Mouse (Mus musculus) hindbrain, postnatal 0 days (tissue): ENCODE results near the gene 4931429L15Rik. TPM values are rescaled to one million over a fixed set of nuclear protein-coding genes. Genes with fewer than 3 reads are reported as not detected.
"Not testable (repeated sequence)": the region's sequence is repeated elsewhere in the genome, so short reads cannot be mapped to it uniquely, and the experiment has no call there.

Experiments used
- ATAC-seq: fragments of 200-750 bp; cut with Nextera tagmentation; 2 replicates; pipeline ENCODE4 v1.8.0; 2017; ENCODE audit warnings: mild to moderate bottlenecking, moderate TSS enrichment, moderate library complexity
- DNase-seq: peaks from one replicate; pipeline ENCODE4 v3.0.0-alpha.2; 2015; ENCODE audit warnings: low spot score
- H3K27ac ChIP-seq: fragments of 300-500 bp; sonication (generic); 2 replicates; pipeline ENCODE4 v1.5.1; 2014; ENCODE audit warnings: mild to moderate bottlenecking
- H3K27me3 ChIP-seq: fragments of 300-500 bp; sonication (generic); 2 replicates; pipeline ENCODE4 v1.6.1; 2014; ENCODE audit warnings: low read length, mixed read lengths; ENCODE audit not compliant: insufficient read depth
- H3K36me3 ChIP-seq: fragments of 300-500 bp; sonication (generic); 2 replicates; pipeline ENCODE4 v1.6.1; 2014; ENCODE audit warnings: low read length, mixed read lengths; ENCODE audit not compliant: insufficient read depth
- H3K4me1 ChIP-seq: fragments of 300-500 bp; sonication (generic); 2 replicates; pipeline ENCODE4 v1.6.1; 2014; ENCODE audit warnings: antibody characterized with exemption, low read length, mixed read lengths; ENCODE audit not compliant: insufficient read depth
- H3K4me2 ChIP-seq: fragments of 300-500 bp; sonication (generic); 2 replicates; pipeline ENCODE4 v1.6.1; 2014; ENCODE audit warnings: low read depth, mild to moderate bottlenecking, low read length, moderate library complexity, mixed read lengths
- H3K4me3 ChIP-seq: fragments of 300-500 bp; sonication (generic); 2 replicates; pipeline ENCODE4 v1.5.1; 2014; ENCODE audit warnings: low read length
- H3K9ac ChIP-seq: fragments of 300-500 bp; sonication (generic); replicated peaks from 2 replicates; pipeline ENCODE4 v1.6.1; 2014; ENCODE audit warnings: mild to moderate bottlenecking, low read length, moderate library complexity, mixed read lengths
- H3K9me3 ChIP-seq: fragments of 300-500 bp; sonication (generic); 2 replicates; pipeline ENCODE4 v1.6.1; 2016; ENCODE audit warnings: low read length, mixed read lengths
- CTCF ChIP-seq: IDR thresholded peaks from 2 replicates; pipeline ENCODE4 v1.5.1; 2016; ENCODE audit warnings: antibody characterized with exemption, control low read depth, low read depth
- WGBS: fragments of 180-500 bp; shearing (Covaris S2); extraction: QIAGEN DNeasy Blood & Tissue Kit; methylation state at CpG from one replicate; pipeline ENCODE4 v1.1.7; 2014; 5-methylcytosine and 5-hydroxymethylcytosine counted together
- polyA plus RNA-seq: library from polyadenylated mRNA; unstranded; fragments of >200 nt; fragmentation: Nextera tagmentation; extraction: Ambion mirVana; gene quantifications from 2 replicates; pipeline ENCODE4 v1.2.1, GENCODE M21; 2015
- total RNA-seq: library from RNA; depleted of rRNA; stranded (reverse); fragments of >200 nt; gene quantifications from 2 replicates; pipeline ENCODE4 v1.2.3, GENCODE M21; 2014; rRNA removed

The 4931429L15Rik gene
- total RNA-seq: 0.07 TPM in 1 of 2 replicates, not detected in the other
- polyA plus RNA-seq: not detected in 2 replicates

DNA sequence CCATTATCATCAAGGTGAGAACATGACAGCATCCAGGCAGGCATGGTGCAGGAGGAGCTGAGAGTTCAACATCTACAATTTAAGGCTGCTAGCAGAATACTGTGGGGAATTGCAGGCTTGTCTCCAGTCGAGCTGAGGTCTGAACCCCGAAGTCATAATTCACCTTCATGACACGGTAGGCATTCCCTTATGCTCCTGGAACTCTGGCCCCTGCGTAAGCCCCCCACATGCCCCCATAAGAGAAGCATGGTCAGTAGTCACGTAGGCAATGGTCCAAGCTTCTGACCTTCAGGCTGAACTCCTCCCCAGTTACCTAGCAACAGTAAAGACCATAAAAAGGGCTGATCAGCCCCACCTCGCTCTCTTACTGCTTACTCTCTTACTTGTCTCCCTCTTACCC lies at the start of gene 4931429L15Rik:
4931429L15Rik (minus strand) TSS at position 101 of the 400 bp plus-strand sequence.
- not testable (repeated sequence) for ATAC-seq, DNase-seq, H3K27me3 ChIP-seq, H3K9ac ChIP-seq, H3K4me2 ChIP-seq, H3K4me3 ChIP-seq, H3K27ac ChIP-seq, H3K9me3 ChIP-seq, H3K36me3 ChIP-seq
- 83% methylated on average over 6 of the region's 6 CpGs for WGBS
- H3K4me1 ChIP-seq: peaks cover 11% of the 10 kb centered on the region; the same call in 1 of the 2 replicates

GRCm38 (mm10) chr9:46362459-46362858 lies 42.7 kb upstream of the 4931429L15Rik start:
- no peak for TF ChIP-seq CTCF
- H3K9me3 ChIP-seq: no peaks in the 10 kb centered on the region
- no peak overlapping the region for H3K4me2 ChIP-seq
- H3K4me3 ChIP-seq: no peak overlapping the region
- no peak overlapping the region for H3K27ac ChIP-seq
- H3K27me3 ChIP-seq: no peaks in the 10 kb centered on the region
- WGBS: 61% methylated on average over 2 of the region's 2 CpGs
- no peak for ATAC-seq
- H3K36me3 ChIP-seq: no peaks in the 10 kb centered on the region
- DNase-seq: no peak
- H3K9ac ChIP-seq: no peak overlapping the region
- H3K4me1 ChIP-seq: no peaks in the 10 kb centered on the region

- no peaks in the 10 kb centered on the region for H3K9me3 ChIP-seq
- no peak overlapping the region for H3K27ac ChIP-seq
- 48% methylated on average over 11 of the region's 11 CpGs for WGBS
- H3K4me2 ChIP-seq: no peak overlapping the region
- TF ChIP-seq CTCF: no peak
- DNase-seq: peak; percentile 8
- H3K9ac ChIP-seq: no peak overlapping the region
- no peak for ATAC-seq
- H3K36me3 ChIP-seq: no peaks in the 10 kb centered on the region
- no peaks in the 10 kb centered on the region for H3K4me1 ChIP-seq
- no peaks in the 10 kb centered on the region for H3K27me3 ChIP-seq
- H3K4me3 ChIP-seq: no peak overlapping the region
These were observed 41.8 kb upstream of the 4931429L15Rik start for GRCm38 (mm10) chr9:46361461-46362111.

DNA sequence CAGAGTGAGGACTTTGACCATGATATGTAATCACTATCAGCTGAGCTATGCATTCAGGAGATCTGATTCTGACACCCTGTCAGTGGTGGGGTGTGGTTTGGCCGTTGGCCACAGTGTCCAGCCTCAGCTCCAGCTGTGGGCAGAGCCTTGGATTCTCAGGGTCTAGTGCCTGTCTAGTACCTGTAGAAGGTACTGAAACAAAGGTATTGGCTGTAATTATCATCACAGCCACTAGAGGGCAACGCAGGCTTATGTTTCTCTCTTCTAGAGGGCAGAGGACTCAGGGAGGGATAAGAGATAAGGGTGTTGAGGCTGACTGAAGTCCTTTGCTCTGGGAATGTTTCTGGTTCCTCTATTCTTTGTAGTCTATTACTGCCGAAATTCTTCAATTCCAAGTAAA lies 34.2 kb upstream of the 4931429L15Rik start:
- no peaks in the 10 kb centered on the region for H3K36me3 ChIP-seq
- no peaks in the 10 kb centered on the region for H3K9me3 ChIP-seq
- H3K4me3 ChIP-seq: no peak overlapping the region
- H3K27me3 ChIP-seq: no peaks in the 10 kb centered on the region
- no peak overlapping the region for H3K9ac ChIP-seq
- WGBS: 8% methylated on average over 3 of the region's 3 CpGs
- ATAC-seq (peak; percentile 51; the same call in 1 of the 2 replicates), DNase-seq (peak; percentile 91)
- no peak overlapping the region for H3K27ac ChIP-seq
- peaks cover 6% of the 10 kb centered on the region; the same call in 1 of the 2 replicates for H3K4me1 ChIP-seq
- no peak overlapping the region for H3K4me2 ChIP-seq
- peak; percentile 94 for TF ChIP-seq CTCF

DNA sequence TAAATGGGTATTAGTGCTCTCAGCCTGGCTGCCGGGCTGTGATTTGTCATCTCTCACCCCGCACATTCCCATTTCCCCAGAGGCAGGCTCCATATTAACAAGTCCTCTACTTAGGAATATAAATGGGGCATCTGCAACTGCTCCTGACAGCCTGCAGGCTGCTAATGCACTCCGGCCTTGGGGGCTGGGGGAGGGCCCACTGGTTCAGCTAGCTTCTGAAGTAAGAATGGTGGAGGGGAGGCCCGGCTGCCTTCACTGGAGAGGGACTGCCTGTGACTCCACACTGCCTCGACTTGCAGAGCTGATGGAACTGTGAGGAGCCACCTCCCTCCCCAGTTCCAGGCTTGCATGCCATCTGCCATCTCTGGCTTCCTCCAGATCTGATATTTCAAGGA lies 33.5 kb upstream of the 4931429L15Rik start:
- H3K4me2 ChIP-seq: no peak overlapping the region
- H3K4me3 ChIP-seq: no peak overlapping the region
- no peaks in the 10 kb centered on the region for H3K36me3 ChIP-seq
- no peaks in the 10 kb centered on the region for H3K27me3 ChIP-seq
- H3K9me3 ChIP-seq: no peaks in the 10 kb centered on the region
- H3K9ac ChIP-seq: no peak overlapping the region
- H3K4me1 ChIP-seq: peaks cover 6% of the 10 kb centered on the region; the same call in 1 of the 2 replicates
- peak; percentile 10; the same call in 1 of the 2 replicates for TF ChIP-seq CTCF
- ATAC-seq (no peak), DNase-seq (no peak)
- H3K27ac ChIP-seq: no peak overlapping the region
- WGBS: 20% methylated on average over 5 of the region's 5 CpGs

- peaks cover 6% of the 10 kb centered on the region; the same call in 1 of the 2 replicates for H3K4me1 ChIP-seq
- no peak overlapping the region for H3K9ac ChIP-seq
- no peaks in the 10 kb centered on the region for H3K9me3 ChIP-seq
- H3K27me3 ChIP-seq: no peaks in the 10 kb centered on the region
- no peaks in the 10 kb centered on the region for H3K36me3 ChIP-seq
- no peak overlapping the region for H3K27ac ChIP-seq
- no peak for TF ChIP-seq CTCF
- H3K4me2 ChIP-seq: no peak overlapping the region
- DNase-seq: no peak
- 53% methylated on average over 12 of the region's 12 CpGs for whole genome bisulfite sequencing
- no peak overlapping the region for H3K4me3 ChIP-seq
- no peak for ATAC-seq
These were observed 33.0 kb upstream of the 4931429L15Rik start for GRCm38 (mm10) chr9:46352651-46353329.
